Mouse (Mus musculus): ENCODE data around the gene Sema3c.

- TF ChIP-seq FLI1 (IDR thresholded peaks at IDR 0.05; ENCODE audit: low read length) (no peak), GATA1 (IDR thresholded peaks at IDR 0.05; ENCODE audit: borderline replicate concordance, low read length) (no peak)
These were observed 10.3 kb downstream of the Sema3c start for GRCm38 (mm10) chr5:17584299-17584945.

Measured in megakaryocyte, embryonic 14.5 days (primary cell).